Mouse (Mus musculus) kidney, adult 11 months (tissue): Measurements from ENCODE around the gene Sp140.
A peak's percentile ranks its signal among the peaks of the same experiment; 100 is the strongest.
"Not testable (repeated sequence)": the region's sequence is repeated elsewhere in the genome, so short reads cannot be mapped to it uniquely, and the experiment has no call there.

ENCODE experiments used
- DNase-seq: peaks from one replicate; pipeline ENCODE4 v3.0.0; 2022

Sp140 gene

GRCm38 (mm10) chr1:85650524-85650923, 50.3 kb downstream of the Sp140 start:
- not testable (repeated sequence) for DNase-seq

- DNase-seq: not testable (repeated sequence)
Measured at GRCm38 (mm10) chr1:85651770-85652275, 51.6 kb downstream of the Sp140 start.

GRCm38 (mm10) chr1:85657211-85657610, 57.0 kb downstream of the Sp140 start:
- DNase-seq: peak; percentile 31

- DNase-seq: no peak
Measured at GRCm38 (mm10) chr1:85664266-85664665, 64.1 kb downstream of the Sp140 start.

GRCm38 (mm10) chr1:85680226-85680625, 80.0 kb downstream of the Sp140 start:
- DNase-seq: no peak

- no peak for DNase-seq
Measured at GRCm38 (mm10) chr1:85686666-85687065, 86.5 kb downstream of the Sp140 start.

GRCm38 (mm10) chr1:85687346-85687745, 87.2 kb downstream of the Sp140 start:
- no peak for DNase-seq

GRCm38 (mm10) chr1:85690544-85690943, 90.4 kb downstream of the Sp140 start:
- no peak for DNase-seq

- DNase-seq: no peak
Measured at GRCm38 (mm10) chr1:85692281-85692680, 92.1 kb downstream of the Sp140 start.

GRCm38 (mm10) chr1:85693280-85693679, 93.1 kb downstream of the Sp140 start:
- no peak for DNase-seq
